Mouse (Mus musculus) E14TG2a.4 (cell line): ENCODE measurements around the gene Wdr83os.

Experiments
- CTCF ChIP-seq: conservative IDR thresholded peaks from 2 replicates; pipeline ENCODE4 v1.5.1; 2014; ENCODE audit warnings: low read length
- POU5F1 ChIP-seq: IDR thresholded peaks from 2 replicates; pipeline ENCODE4 v1.6.1; 2014; ENCODE audit warnings: low read length, borderline replicate concordance

DNA sequence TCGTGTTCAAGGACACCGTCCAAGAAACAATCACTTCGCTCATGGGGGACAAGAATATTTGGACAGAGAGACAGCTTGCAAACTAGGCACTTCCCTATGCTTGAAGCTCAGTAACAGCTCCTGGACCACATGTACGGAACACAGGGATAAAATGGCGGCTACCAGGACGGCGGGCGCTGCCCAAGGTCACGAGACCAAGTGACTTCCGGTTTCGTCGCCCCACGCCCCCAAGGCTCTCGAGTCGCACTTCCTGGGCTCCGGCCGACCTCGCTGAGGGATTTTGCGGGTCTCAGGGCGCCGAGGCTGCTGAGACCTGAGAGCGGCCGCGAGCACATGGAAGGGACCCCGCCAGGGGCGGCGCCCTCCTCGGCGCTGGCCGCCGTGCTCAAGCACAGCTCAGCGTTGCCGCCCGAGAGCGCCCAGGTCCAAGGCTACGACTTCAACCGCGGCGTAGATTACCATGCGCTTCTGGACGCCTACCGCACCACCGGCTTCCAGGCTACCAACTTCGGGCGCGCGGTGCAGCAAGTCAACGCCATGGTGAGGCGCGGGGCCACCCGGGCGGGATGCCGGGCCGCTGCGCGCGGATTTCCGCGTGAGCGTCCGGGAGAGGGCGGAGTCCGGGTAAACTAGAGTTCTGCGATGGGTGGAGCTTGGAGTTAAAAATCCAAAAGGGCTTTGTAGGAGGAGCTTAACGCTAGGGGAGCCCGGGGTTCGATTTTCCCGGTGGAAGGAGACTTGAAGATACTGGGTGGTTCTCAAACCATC, 8.8 kb upstream of the Wdr83os start, which contains the start of gene Dhps:
- TF ChIP-seq CTCF (no peak), POU5F1 (no peak)
